Mouse (Mus musculus): ENCODE results near the gene Usf3. TPM values are rescaled to one million over a fixed set of nuclear protein-coding genes. Genes with fewer than 3 reads are reported as not detected.

Gene Usf3
- 3.1 and 3.3 TPM in 2 replicates for polyA plus RNA-seq (2015; fragmentation: Nextera tagmentation; extraction: Ambion mirVana)

GRCm38 (mm10) chr16:44173155-44173941 lies at the start of gene Usf3:
Gene Usf3 (plus strand): TSS chr16:44173246.
- Histone ChIP-seq H3K4me2 (peak within 1 kb of the TSS; percentile 82), H3K4me3 (peak within 1 kb of the TSS; percentile 91), H3K27me3 (no peaks in the 10 kb centered on the region), H3K36me3 (no peaks in the 10 kb centered on the region), H3K9ac (peak within 1 kb of the TSS; percentile 97), H3K27ac (peak within 1 kb of the TSS; percentile 94), H3K9me3 (no peaks in the 10 kb centered on the region), H3K4me1 (peaks cover 17% of the 10 kb centered on the region)
- under 1% methylated on average over 53 of the region's 77 CpGs for WGBS
- ATAC-seq (ENCODE audit: insufficient number of reproducible peaks, low FRiP score, low TSS enrichment, low read depth), result peak; percentile 65

DNA sequence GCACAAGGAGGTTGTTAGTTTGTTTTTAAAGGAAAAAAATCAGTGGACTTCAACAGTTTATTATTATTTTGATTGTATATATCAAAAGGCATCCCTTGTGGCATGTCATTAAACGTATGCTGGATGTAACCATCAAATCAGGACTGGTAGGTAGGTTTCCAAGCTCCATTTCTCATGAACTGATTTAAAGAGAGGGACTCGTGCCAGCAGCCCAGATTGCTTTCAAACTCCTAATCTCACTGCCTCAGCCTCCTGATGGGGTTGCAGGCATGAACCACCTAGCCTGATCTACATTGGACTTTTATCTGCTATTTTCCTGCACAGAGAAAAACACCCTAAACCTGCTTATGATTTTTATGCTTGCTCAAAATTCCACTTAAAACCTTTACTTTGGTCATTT lies 49.3 kb upstream of the Usf3 start:
- no peak overlapping the region for H3K27ac ChIP-seq
- WGBS, result 71% methylated on average over 2 of the region's 2 CpGs
- ATAC-seq (ENCODE audit: insufficient number of reproducible peaks, low FRiP score, low TSS enrichment, low read depth), result no peak
- H3K9ac ChIP-seq, result no peak overlapping the region
- no peaks in the 10 kb centered on the region for H3K36me3 ChIP-seq
- no peaks in the 10 kb centered on the region for H3K27me3 ChIP-seq
- H3K4me2 ChIP-seq, result no peak overlapping the region
- H3K9me3 ChIP-seq, result no peaks in the 10 kb centered on the region
- H3K4me1 ChIP-seq, result 0 out of 2 replicates have a peak, but pooled peaks cover 2% of the 10 kb centered on the region
- no peak overlapping the region for H3K4me3 ChIP-seq

DNA sequence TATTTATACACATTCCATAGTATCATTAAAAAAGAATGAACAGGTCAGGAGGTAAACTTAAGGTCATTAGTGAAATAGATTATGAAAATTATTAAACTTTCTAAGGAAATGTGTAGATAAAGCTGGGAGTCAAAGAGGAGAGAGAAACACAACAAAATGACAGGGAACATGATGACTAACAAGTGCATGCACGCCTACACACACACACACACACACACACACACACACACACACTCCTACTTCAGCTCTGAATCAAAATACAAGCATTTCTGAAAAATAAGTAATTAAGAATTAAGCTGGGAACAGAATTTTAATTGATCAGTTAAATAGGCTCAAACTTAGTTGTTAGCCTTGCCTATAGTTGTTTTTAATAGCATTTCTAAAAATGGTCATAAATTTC lies 48.3 kb upstream of the Usf3 start:
- H3K9me3 ChIP-seq, result no peaks in the 10 kb centered on the region
- H3K4me2 ChIP-seq, result no peak overlapping the region
- H3K9ac ChIP-seq, result no peak overlapping the region
- no peak overlapping the region for H3K27ac ChIP-seq
- H3K4me1 ChIP-seq, result 0 out of 2 replicates have a peak, but pooled peaks cover 2% of the 10 kb centered on the region
- 77% methylated on average over 1 of the region's 1 CpGs for WGBS
- H3K4me3 ChIP-seq, result no peak overlapping the region
- H3K36me3 ChIP-seq, result no peaks in the 10 kb centered on the region
- ATAC-seq (ENCODE audit: insufficient number of reproducible peaks, low FRiP score, low TSS enrichment, low read depth), result no peak
- no peaks in the 10 kb centered on the region for H3K27me3 ChIP-seq

GRCm38 (mm10) chr16:44125436-44125835 lies 47.6 kb upstream of the Usf3 start:
- Histone ChIP-seq H3K27ac (no peak overlapping the region), H3K36me3 (no peaks in the 10 kb centered on the region), H3K4me2 (no peak overlapping the region), H3K4me3 (no peak overlapping the region), H3K4me1 (0 out of 2 replicates have a peak, but pooled peaks cover 2% of the 10 kb centered on the region), H3K9me3 (no peaks in the 10 kb centered on the region), H3K9ac (no peak overlapping the region), H3K27me3 (no peaks in the 10 kb centered on the region)
- 87% methylated on average over 2 of the region's 2 CpGs for WGBS
- ATAC-seq (ENCODE audit: insufficient number of reproducible peaks, low FRiP score, low TSS enrichment, low read depth), result no peak

DNA sequence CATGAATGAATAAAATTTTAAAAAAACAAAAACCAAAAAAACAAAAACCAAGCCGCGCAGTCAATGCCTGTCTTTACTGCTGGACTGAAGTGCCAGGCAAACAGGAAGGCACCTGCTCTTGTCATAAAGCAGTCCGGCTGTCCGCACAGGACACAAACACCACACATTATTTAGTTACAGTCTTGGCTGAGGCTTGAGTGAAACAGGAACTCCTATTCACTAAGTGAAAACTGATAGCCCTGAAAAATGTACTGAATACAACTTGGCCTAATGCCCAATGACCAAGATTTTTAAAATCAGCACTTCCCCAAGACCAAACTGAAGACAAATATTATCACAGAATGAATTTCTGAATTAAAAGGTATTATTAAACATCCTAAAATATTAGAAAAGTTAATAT lies 46.6 kb upstream of the Usf3 start:
- H3K4me2 ChIP-seq, result no peak overlapping the region
- 67% methylated on average over 4 of the region's 4 CpGs for WGBS
- no peak for ATAC-seq (ENCODE audit: insufficient number of reproducible peaks, low FRiP score, low TSS enrichment, low read depth)
- H3K9ac ChIP-seq, result no peak overlapping the region
- no peak overlapping the region for H3K4me3 ChIP-seq
- H3K36me3 ChIP-seq, result no peaks in the 10 kb centered on the region
- no peak overlapping the region for H3K27ac ChIP-seq
- no peaks in the 10 kb centered on the region for H3K27me3 ChIP-seq
- no peaks in the 10 kb centered on the region for H3K9me3 ChIP-seq
- 0 out of 2 replicates have a peak, but pooled peaks cover 2% of the 10 kb centered on the region for H3K4me1 ChIP-seq

GRCm38 (mm10) chr16:44132300-44132699 lies 40.7 kb upstream of the Usf3 start:
- Histone ChIP-seq H3K4me2 (no peak overlapping the region), H3K4me1 (no peaks in the 10 kb centered on the region), H3K9ac (no peak overlapping the region), H3K9me3 (no peaks in the 10 kb centered on the region), H3K4me3 (no peak overlapping the region), H3K27me3 (no peaks in the 10 kb centered on the region), H3K27ac (no peak overlapping the region), H3K36me3 (no peaks in the 10 kb centered on the region)
- ATAC-seq (ENCODE audit: insufficient number of reproducible peaks, low FRiP score, low TSS enrichment, low read depth), result no peak
- WGBS, result 70% methylated on average over 4 of the region's 4 CpGs

DNA sequence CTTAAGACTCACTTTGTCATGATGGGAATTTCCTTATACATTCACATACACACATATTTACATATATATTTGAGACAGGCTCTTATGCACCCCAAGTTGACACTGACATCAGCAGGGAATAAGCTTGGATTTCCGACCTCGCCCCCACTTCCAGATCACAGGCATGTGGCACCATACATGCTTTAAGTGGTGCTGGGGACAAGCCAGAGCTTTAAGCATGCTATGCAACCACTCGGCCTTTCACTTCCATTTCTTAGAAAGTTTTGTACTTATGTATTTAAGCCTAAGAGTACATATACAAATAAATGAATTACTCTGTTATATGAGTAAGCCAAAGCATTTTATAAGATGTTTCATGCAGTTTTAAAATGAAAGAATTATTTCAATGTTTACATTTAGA lies 39.9 kb upstream of the Usf3 start:
- Histone ChIP-seq H3K27me3 (no peaks in the 10 kb centered on the region), H3K4me1 (peaks cover 7% of the 10 kb centered on the region; the same call in 1 of the 2 replicates), H3K9me3 (no peaks in the 10 kb centered on the region), H3K4me3 (no peak overlapping the region), H3K27ac (no peak overlapping the region), H3K4me2 (no peak overlapping the region), H3K36me3 (no peaks in the 10 kb centered on the region), H3K9ac (no peak overlapping the region)
- ATAC-seq (ENCODE audit: insufficient number of reproducible peaks, low FRiP score, low TSS enrichment, low read depth), result no peak
- WGBS, result 86% methylated on average over 3 of the region's 3 CpGs

- no peak overlapping the region for H3K4me3 ChIP-seq
- no peak for ATAC-seq (ENCODE audit: insufficient number of reproducible peaks, low FRiP score, low TSS enrichment, low read depth)
- peaks cover 13% of the 10 kb centered on the region for H3K4me1 ChIP-seq
- no peak overlapping the region for H3K9ac ChIP-seq
- no peak overlapping the region for H3K4me2 ChIP-seq
- H3K9me3 ChIP-seq, result no peaks in the 10 kb centered on the region
- no peaks in the 10 kb centered on the region for H3K36me3 ChIP-seq
- H3K27me3 ChIP-seq, result no peaks in the 10 kb centered on the region
- H3K27ac ChIP-seq, result no peak overlapping the region
- WGBS, result 74% methylated on average over 6 of the region's 6 CpGs
These were observed 36.5 kb upstream of the Usf3 start for GRCm38 (mm10) chr16:44136511-44137021.

DNA sequence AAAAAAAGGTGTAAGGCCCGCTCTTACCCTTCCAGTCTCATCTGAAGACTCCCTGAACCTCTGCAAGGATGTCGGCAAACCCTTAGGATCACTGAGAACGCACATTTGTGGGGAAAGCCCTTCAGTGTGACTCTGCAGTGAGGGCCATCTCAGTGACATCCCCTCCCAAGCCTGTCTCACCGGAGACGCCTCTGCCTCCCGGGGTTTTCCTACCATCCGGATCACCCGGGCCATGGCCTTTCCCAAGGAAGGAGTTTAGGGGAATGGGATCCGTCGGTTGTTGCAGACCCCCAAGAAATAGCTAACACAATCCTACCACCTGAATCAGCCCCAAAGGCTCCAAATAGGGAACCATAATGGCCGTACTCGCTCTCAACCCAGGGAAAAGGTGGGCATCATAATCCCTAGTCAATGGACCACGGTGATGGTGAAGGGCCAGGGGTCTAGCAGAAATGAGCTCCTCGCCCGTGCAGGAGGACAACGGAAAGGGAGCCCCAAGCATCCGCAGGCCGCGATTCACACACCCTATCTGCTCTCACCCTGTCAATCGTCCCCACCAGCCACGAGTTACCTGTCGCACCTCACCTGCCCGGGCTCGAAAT lies 34.6 kb upstream of the Usf3 start:
- no peaks in the 10 kb centered on the region for H3K27me3 ChIP-seq
- 0 out of 2 replicates have a peak, but pooled peaks have one; percentile 7 for ATAC-seq (ENCODE audit: insufficient number of reproducible peaks, low FRiP score, low TSS enrichment, low read depth)
- peak overlapping the region; percentile 95 for H3K9ac ChIP-seq
- H3K36me3 ChIP-seq, result no peaks in the 10 kb centered on the region
- H3K4me1 ChIP-seq, result peaks cover 14% of the 10 kb centered on the region
- peak overlapping the region; percentile 99 for H3K27ac ChIP-seq
- 1% methylated on average over 24 of the region's 24 CpGs for WGBS
- peak overlapping the region; percentile 97 for H3K4me3 ChIP-seq
- peak overlapping the region; percentile 84 for H3K4me2 ChIP-seq
- H3K9me3 ChIP-seq, result no peaks in the 10 kb centered on the region

DNA sequence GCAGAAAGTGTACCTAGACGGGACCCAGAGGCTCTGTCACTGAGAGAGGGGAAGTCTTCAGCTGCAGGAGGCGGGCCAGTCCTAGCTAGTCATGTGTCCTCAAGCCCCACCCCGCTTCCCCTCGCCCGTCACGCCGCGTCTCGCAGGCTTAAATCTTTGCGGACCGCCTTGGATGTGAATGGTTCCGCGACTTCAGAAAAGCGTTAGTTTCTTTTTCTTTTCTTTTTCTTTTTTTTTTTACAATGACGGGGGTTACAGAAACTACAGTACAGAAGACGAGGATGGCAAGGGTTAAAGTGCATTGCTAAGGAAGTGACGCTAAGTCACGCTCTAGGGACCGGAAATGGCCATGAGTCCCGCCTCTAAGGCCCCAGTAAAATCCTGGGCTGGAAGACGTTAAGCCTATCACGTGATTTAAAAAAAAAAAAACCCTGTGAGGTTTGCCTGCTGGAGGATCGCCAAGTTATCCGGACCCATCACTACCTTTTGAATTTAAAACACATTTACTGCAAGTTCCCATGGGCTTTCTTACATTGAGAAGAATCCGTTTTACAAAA lies 34.0 kb upstream of the Usf3 start:
- no peaks in the 10 kb centered on the region for H3K9me3 ChIP-seq
- H3K36me3 ChIP-seq, result no peaks in the 10 kb centered on the region
- peaks cover 14% of the 10 kb centered on the region for H3K4me1 ChIP-seq
- H3K9ac ChIP-seq, result peak overlapping the region; percentile 95
- H3K4me3 ChIP-seq, result peak overlapping the region; percentile 97
- peak overlapping the region; percentile 99 for H3K27ac ChIP-seq
- under 1% methylated on average over 25 of the region's 25 CpGs for WGBS
- peak overlapping the region; percentile 84 for H3K4me2 ChIP-seq
- peak; percentile 86 for ATAC-seq (ENCODE audit: insufficient number of reproducible peaks, low FRiP score, low TSS enrichment, low read depth)
- H3K27me3 ChIP-seq, result no peaks in the 10 kb centered on the region

DNA sequence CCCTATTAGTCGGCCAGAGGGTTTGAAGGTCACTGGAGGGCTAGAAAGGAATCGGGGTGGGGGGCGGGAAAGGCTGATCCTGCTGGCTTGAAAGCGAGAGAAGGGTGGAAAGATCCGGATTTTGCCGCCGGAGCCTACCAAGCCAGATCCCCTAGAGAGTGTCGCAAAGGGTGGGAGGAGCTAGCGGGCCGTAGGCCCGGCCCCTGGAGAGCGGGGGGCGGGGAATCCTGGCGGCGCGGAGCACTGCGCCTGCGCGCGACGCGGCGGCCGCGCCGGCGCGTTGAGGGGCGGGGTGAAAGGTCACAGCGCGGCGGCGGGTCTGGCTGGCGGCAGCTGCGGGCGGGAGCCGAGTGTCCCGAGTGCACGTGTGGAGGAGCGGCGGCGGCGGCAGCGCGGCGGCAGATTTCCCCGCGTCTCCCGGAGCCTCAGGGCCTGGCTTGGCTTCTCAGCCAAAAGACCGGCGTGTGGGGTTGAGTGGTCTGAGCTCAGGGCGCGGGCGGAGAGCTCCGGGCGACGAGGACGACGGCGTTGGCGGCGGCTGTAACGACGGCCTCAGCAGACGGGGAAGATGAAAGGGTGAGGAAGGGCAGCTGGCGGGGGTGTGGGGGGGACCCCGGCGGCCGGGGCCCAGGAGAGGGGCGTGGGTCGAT lies 33.4 kb upstream of the Usf3 start, which contains the start of the genes Atp6v1a and Naa50:
Gene Atp6v1a, minus strand, starts transcription at position 170 of the 650 bp plus-strand sequence.
Gene Naa50, plus strand, starts transcription at position 295 of the 650 bp plus-strand sequence.
- Histone ChIP-seq H3K4me3 (peak within 1 kb of the TSS; percentile 97), H3K27ac (peak within 1 kb of the TSS; percentile 99), H3K9me3 (no peaks in the 10 kb centered on the region), H3K36me3 (no peaks in the 10 kb centered on the region), H3K4me2 (peak within 1 kb of the TSS; percentile 84), H3K9ac (peak within 1 kb of the TSS; percentile 95), H3K27me3 (no peaks in the 10 kb centered on the region), H3K4me1 (peaks cover 14% of the 10 kb centered on the region)
- peak; percentile 89 for ATAC-seq (ENCODE audit: insufficient number of reproducible peaks, low FRiP score, low TSS enrichment, low read depth)
- under 1% methylated on average over 59 of the region's 71 CpGs for WGBS
